Mouse (Mus musculus) MEL-GATA-1-ER (cell line): ENCODE data around the gene Pfn1.
A peak's percentile ranks its signal among the peaks of the same experiment; 100 is the strongest.

Source experiments
- DNase-seq: peaks from one replicate; pipeline ENCODE4 v3.0.0-alpha.2; 2012; ENCODE audit warnings: low read depth; ENCODE audit errors: extremely low read depth

Pfn1 gene

DNA sequence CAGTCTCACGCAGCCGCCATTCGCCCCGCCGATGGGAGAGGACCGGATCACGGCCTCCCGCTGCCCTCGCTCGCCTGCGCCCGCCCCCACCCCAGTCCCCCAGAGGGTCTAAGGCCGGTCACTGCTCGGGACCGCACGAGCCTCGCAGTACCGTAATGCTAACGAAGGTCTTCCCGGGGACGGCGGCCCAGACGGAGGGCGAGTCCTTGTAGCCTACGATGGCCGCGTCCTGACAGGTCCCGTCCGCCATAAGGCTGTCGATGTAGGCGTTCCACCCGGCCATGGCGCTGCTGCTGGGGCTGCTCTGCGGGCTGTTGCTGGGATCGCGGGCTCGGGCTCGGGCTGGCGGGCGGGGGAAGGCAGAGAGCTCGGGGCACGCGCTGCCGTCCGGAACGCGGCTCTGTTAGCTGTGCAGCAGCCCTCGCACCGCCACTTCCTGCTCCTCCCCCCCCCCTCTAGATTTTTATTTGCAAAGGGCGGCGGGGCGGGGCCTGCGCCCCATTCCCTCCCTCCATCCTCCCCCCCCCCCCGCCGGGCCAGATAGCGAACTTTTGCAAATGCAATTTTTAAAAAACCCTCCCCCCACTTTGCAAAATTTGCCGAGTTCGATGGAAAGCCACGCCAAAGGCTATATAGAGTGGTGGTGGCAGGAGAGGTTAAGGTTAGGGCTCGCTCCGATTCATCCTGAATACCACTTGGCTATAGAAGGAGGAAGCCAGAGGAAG is at the start of gene Pfn1:
Gene Pfn1, minus strand, starts transcription at position 447 of the 725 bp plus-strand sequence.
- peak; percentile 74 for DNase-seq

DNA sequence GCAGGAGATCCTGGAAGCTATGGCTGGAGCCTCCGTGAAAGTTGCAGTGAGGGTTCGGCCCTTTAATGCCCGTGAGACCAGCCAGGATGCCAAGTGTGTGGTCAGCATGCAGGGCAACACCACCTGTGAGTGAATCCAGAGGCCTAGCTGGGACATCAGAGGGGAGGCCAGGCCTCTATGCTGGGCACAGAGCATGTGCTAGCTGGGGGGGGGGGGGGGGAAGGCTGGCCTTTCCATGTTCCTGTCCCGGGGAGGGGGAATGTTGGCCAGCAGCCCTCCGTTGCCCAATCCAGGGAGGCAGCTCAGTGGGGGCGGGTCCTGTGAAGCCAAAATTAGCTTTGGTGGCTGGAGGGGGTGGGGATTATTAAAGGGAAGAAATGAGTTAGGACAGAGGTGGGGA is 48.3 kb upstream of the Pfn1 start:
- no peak for DNase-seq

DNA sequence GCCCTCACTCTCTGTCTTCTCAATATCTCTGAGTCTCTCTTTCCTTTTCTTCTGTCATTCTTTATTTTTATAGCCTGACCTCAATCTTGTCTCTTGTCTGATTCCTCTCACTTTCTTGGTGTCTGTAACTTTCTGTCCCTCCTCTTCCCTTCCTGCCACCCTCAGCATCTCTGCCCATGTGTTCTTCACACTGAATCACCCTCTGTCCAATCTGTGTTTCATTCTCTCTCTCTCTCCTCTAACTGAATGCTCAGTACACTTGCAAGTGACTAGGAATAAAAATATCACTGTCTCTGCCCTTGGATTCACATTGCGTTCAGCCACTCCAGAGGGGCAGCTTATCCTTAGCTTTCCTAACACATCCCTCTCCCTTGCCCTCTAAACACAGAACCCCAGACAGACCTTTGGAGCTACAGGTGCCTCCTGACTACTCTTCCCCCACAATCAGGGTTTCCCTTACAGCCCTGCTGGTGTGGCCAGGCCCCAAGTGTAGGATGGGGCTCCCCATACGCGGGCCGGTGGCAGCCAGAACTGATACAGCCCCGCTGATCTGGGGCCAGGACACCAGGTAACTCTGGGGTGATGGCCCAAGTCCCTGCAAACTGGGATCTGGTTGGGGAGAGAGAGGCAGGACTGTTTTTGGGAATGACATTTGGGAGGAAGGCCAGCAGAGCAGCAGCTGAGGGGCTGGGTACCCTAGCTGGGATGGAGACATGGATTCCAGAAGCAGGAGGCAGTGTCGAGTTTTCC is 47.7 kb upstream of the Pfn1 start:
- no peak for DNase-seq

DNA sequence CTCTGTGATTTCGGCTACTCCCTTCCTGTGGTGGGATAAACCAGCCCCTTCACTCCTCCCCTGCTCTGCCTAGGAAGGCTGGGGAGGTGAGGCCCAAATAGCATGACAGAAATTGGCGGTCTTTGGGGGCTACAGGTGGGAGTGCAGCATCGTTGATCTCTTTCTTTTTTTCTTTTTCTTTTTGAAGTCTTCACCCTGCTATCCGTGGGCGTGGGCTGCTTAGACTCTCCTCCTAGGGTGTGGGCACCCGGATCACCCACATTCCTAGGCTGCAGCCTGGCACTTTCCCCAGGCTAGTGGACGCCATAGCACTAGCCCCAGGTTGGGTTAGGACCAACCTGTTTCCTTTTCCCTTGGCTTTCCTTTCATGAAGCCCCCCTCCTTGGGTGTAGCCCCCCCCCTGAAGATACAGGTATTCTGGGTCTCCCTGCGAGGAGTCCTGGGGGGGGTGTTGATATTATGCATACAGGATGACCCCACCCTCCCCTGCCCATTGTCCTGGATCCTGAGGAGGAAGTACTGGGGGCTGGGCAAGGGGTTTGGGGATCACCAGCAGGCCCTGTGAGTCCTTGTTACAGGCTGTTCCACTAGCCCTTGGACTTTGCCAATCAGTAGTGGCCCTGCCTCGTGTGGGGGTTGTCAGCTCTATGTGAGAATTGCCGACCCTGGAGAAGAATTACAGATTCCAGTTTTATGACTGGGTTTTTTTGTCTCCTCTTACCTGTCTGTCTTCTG is 46.9 kb upstream of the Pfn1 start:
- DNase-seq, result no peak

DNA sequence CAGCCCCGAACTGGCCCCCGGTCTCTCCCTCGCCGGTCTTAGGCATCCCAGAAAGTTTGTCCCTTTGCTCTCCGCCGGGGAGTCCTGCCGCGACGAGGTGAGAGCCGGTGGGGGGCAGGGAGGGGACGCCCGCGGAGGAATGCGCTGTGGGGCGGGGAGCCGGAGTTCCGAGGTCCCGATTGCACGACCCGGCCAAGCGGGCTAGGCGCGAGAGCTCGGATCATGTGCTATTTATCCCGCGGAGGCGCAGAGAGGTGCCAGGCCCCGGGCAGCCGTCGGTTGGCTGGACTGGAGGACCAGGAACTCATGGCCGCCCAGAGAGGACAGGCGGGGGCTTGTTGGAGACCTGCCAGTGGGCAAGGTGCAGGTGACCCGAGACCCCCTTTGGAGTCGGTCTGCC is 46.2 kb upstream of the Pfn1 start:
- no peak for DNase-seq

DNA sequence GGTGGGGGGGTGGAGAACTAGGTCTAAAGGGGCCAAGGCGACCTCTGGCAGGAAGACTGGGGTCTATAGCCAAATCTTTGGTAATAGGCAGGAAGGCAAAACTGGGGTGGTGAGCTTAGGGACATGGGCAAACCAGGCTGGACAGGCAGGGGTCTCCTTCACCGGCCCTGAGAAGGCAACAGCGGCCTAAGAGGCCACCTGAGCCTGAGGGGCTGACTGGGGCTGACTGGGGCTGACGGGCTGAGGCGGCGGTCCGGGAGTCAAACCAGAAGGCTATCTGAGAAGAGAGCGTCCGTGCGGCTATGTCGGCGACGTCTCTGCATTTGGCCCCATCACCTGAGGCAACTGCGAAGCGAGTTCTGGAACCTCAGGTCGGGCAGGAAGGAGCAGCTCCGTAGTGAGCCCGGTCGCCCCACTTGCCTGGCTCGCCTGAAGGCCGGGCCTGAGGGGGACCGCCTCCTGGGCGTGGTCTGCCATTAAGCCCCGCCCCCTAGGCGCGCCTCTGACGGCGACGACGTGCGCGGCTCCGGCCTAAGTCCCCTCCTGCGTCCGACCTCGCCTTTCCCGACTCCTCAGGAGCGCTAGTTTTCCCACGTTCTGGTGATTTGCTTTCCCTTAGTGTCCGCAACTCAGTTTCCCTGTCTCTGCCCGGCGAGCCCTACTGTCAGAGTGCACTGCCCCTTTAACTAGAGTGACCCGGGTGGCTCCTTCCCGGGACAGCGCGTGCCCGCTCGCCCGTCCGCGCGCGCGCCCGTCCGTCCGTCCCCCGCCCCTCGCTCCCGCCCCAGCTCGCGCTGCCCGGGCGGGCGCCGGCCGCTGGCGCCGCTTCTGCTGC is 45.5 kb upstream of the Pfn1 start, which contains the start of the genes Inca1 and Kif1c:
Gene Inca1, minus strand, starts transcription at position 434 of the 835 bp plus-strand sequence.
Gene Kif1c, plus strand, starts transcription at position 827 of the 835 bp plus-strand sequence.
- peak; percentile 65 for DNase-seq

DNA sequence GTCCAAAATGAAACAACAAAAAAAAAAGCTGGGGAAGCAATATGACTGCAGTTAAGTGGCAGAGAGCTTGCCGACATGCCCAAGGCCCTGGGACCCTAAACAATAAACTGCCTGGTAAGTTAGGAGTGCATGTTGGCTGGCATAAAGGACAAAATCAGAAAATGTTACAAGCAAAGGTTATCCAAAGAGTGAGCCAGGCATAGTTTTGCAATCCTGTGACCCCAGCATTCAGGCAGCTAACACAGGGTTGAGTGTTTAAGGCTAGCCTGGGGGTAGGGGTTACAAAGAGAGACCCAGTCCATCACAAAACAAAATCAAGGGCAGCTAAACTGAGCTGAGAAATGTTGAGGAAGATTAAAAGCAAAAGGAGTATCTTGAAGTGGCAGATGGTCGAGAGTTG is 44.6 kb upstream of the Pfn1 start:
- DNase-seq, result no peak

DNA sequence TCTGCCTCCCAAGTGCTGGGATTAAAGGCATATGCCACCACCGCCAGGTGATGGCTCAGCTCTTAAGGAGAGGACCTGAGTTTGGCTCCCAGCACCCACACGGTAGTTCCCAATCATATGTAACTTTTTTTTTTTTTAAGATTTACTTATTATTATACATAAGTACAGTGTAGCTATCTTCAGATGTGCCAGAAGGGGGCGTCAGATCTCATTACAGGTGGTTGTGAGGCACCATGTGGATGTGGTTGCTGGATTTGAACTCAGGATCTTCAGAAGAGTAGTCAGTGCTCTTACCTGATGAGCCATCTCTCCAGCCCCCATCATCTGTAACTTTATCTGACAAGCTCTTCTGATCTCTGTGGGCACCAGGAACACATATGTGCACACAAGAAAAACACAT is 42.9 kb upstream of the Pfn1 start:
- DNase-seq, result no peak

DNA sequence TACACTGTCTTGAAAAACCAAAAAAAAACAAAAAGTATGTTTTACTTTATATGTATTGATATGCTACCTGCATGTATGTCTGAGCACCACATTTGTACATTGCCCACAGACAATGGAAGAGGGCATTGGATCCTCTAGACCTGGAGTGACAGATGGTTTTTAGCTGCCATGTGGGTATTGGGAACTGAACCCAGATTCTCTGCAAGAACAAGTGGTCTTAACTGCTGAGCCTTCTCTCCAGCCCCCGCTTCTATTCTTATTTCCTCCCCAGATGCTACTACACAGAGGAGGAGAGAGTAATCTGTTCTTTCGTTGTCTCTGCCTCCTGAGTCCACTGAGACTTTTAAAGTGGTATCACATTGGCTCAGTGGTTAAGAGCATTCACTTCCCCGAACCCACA is 39.1 kb upstream of the Pfn1 start:
- no peak for DNase-seq

DNA sequence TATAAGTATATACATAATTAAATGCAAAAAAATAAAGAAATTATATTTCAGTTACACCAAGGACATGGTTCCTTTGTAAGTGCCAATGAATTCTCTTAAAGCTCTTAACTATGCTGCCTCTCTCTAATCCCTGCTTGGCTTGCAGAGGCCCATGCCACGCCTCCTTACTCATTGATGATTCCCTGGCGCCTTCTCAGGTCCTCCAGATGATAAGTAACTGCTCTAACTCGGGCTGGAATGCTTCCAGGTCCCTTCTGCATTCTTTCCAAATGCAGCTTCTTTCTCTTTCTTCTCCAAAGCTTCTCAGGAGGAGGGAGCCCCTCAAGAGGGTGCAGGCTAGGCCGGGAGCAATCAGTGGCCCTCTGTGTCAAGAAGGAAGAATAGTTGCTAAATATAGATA is 35.1 kb upstream of the Pfn1 start:
- no peak for DNase-seq

DNA sequence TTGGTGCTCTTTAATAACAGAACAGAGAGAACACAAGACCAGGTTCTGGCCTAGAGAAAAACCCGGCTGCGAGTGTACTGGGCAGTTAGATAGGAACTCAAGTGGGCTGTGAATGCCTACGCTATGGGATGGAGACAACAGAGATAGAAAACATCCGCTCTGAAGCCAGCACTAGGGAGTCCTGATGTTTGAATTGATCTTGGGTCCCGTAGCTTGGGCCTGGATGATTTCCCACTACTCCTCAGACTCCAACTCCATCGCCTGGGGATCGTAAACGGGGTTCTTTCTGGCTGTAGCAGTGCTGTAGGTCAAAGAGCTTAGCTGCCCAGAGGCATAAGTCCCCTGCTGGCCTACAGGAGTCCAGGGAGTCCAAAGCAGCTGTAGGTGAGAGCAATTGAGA is 33.9 kb upstream of the Pfn1 start:
- no peak for DNase-seq

DNA sequence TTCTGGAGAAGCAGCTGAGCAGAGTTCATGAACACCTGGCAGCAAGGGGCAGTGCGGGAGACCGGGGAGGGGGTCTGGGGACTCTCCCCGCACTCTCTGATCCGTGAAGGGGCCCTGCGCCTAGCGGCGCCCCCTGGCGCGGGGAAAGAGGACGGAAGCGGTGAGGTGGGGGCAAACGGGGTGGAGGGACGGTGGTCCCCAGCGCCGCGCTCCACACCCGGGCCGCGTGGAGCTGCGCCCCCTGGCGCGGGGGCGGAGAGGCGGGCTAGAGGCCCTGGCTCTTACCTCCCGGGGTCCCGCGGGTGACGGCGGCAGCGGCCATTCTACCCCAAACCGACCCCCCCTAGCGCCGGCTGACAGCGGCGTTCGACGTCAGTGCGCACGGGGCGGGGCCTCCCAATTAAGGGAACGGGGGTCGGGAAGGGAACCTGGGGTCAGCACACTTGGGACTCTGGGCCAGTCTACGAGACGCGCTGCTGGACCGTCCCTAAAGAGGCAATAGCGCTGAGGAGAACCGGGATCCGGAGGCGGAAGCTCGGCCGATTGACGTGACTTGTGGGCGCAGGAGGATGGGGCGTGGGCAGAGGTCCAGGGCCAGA is 33.3 kb upstream of the Pfn1 start, which contains the start of gene Camta2:
Gene Camta2, minus strand, starts transcription at position 505 of the 599 bp plus-strand sequence.
- DNase-seq, result no peak

DNA sequence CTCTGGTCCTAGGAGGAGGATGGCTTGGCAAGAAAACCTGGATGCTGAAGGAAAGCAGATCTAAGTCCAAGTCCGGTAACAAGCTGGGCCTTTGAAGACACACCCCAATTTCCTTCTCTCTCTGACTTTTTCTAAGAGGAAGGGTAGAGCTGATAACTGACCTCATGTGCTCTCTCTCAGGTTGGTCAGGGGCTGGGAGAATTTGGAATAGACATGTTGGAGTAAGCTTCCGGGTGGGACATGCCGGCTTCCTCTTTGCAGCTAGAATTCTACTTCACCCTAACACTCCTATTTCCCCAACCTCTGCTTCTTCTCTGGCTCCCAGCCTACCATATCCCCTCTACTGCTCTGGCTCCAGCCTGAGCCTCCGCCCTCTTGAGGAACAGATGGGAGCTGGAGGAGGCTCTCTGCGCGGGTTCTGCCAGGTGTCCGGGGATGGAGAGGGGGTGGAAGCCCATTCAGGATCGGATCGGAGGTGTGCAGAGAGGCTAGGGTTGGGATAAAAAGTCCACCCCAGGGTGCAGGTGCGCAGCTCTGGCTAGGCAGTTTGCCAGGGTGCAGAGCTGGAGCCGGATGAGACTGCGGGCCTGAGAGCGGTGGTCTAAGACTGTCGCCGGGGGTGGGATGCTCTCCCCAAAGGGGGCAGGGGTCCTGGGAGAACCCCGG is 32.6 kb upstream of the Pfn1 start:
- peak; percentile 46 for DNase-seq

DNA sequence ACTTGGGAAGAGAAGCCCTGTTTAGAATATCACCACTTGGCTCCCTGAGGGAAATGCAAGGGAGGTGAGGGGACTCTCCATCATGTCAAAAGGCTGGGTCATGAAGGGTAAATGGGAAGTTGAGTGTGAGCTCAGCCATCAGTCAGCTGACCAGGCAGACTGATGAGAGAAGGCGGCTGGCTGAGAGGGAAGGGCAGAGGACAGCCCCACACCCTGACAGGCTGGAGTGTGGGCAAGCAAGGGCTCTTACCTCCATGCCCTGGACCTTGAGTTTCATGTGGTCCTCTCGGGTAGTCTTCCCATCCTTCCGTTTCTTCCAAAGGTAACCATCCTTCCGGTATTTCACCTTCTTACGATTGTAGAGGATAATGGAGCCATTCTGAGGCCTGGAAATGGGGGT is 29.2 kb upstream of the Pfn1 start:
- DNase-seq, result no peak

DNA sequence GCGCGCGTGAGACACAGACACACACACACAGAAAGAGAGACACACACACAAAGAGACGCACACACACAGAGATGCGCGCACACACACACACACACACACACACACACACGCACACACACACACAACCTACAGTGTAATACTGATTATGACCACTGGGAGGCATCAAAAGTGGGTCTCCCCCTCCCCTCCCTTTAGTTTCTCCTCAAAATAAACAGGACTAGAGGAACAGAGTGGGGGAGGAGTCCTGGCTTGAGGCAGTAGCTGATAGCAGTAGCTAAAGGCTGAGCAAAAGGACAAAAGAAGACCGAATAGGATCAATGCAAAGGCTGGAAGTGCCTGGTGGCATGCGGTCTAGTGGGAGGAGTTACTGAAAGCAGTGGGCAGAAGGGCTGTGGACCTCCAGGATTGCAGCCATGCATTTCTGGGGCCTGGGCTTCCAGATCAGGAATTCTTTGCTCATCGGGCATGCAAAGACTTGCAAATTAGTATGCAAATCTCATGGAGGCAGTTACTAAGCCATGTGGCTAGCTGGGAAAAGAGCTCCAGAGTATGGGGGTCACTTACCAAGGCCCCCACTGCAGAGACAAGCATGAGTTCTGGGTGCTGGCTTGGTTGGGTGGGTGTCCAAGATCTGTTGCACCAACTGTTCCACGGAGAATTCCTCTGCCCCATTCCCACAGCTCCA is 27.6 kb upstream of the Pfn1 start:
- no peak for DNase-seq

DNA sequence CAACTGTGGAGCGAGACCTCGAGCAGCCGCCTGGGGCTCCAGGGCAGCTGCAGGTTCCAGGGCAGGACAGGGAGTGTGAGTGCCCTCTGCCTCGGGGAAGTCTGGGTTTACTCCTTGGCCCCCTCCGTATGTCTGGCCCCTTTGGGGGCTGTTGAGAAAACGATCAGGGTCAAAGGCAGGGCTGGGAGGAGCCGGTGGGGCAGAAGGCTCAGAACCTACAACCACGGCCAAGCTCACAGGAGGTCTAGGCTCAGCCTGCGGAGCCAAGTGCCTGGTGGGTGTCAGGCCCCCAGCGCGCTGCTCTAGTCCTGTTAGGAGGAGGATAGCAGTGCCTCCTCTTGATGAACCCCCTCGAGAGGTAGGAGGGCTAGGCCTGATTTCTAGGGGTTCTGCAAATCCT is 26.7 kb upstream of the Pfn1 start:
- no peak for DNase-seq

DNA sequence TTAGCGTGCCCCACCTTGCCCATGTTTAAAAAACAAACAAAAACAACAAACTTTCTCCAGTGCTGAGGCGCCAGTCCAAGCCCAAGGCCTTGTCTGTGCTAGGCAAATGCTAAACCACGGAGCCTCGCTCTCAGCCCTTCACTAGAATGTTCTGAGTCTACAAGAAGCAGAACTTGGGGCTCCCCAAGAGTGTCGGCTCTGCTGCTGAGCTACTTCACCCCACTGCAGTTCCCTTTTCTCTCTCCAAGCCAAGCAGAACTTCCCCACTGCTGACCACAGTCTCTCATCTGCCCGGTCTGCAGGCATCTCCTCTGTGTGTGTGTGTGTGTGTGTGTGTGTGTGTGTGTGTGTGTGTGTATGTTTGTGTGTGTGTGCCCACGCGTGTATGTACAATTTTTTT is 25.4 kb upstream of the Pfn1 start:
- peak; percentile 92 for DNase-seq

DNA sequence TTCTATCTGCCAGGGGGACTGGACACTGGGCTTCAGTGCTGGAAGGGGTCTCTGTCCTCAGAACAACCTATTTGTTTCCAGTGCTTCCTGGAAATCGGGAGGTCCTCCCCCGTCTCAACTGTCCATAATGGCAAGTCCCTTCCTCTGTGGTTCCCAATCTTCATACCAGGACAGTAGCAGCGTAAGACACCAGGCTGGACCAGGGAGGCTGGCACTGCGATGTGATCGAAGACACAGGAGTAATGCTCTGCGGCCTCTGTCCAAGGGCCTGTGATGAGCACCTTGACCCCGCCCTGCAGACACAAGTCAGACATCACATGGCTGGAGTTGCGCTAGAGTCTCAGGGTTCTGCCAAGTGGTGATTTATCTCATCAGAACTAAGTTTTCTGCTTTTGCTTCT is 24.9 kb upstream of the Pfn1 start:
- DNase-seq, result no peak

DNA sequence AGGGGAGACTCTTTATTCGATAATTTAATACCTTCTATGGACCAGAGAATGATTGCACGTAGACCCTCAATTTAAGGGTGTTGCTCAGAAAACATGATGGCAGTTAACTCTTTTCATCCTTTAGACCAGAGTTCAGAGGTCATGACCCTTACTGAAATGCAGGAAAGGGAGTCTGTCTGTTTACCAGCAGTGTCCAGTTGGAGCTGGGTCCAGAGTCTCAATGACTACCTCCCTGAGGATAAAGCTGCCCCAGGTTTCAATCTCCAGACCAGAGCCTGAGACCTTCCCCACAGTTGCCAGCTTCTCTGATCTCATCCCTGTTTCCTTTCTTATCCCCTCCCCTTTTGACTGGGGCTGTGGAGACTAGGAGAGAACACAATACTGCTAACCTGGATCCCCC is 24.1 kb upstream of the Pfn1 start:
- DNase-seq, result no peak

DNA sequence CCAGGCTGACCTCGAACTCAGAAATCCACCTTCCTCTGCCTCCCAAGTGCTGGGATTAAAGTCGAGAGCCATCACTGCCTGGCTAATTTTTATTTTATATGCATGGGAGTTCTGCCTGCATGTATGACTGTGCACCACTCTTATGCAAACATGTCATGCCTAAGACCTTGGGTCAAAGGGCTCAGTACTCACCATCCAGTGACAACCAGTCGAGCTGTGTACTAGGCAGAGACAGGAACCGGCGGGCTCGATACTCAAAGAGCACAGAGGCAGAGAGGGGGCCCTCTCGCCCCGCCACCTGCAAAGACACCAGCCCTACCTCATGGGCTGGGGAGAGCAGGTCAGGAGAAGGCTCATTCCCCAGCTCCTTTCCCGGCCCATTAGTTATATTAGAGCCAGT is 23.6 kb upstream of the Pfn1 start:
- no peak for DNase-seq
